Mouse (Mus musculus): ENCODE results near the gene Sft2d1. TPM values are rescaled to one million over a fixed set of nuclear protein-coding genes. Genes with fewer than 3 reads are reported as not detected.
"Not testable (repeated sequence)": the region's sequence is repeated elsewhere in the genome, so short reads cannot be mapped to it uniquely, and the experiment has no call there.

Gene Sft2d1
- 51.6 TPM for polyA plus RNA-seq (2012; fragmentation: generic; extraction: Trizol)
- long read RNA-seq, experiment 1, transcript Sft2d1-209 (8 exons, 1,049 nt): major isoform, 36 of 41 reads
- long read RNA-seq, experiment 1, partial matches to known transcripts: 3 of 41 reads
- long read RNA-seq, experiment 1, other reads (novel, unspliced or antisense): 1 of 41 reads
- long read RNA-seq, experiment 2, transcript Sft2d1-209 (8 exons, 1,049 nt): major isoform, 20 of 24 reads
- long read RNA-seq, experiment 2, partial matches to known transcripts: 0 of 24 reads
- long read RNA-seq, experiment 2, other reads (novel, unspliced or antisense): 3 of 24 reads

GRCm38 (mm10) chr17:8310838-8311614, at the start of gene Sft2d1:
Gene Sft2d1, plus strand, starts transcription at chr17:8311102.
- H3K79me3 ChIP-seq (ENCODE audit: low read depth): peaks cover 49% of the 10 kb centered on the region
- H3K4me3 ChIP-seq (ENCODE audit: insufficient read depth, poor library complexity, severe bottlenecking): peak within 1 kb of the TSS; percentile 85
- H3K36me3 ChIP-seq (ENCODE audit: control insufficient read depth, insufficient read depth): no peaks in the 10 kb centered on the region
- no peaks in the 10 kb centered on the region for H3K27me3 ChIP-seq (ENCODE audit: control insufficient read depth, insufficient read depth, insufficient read length)
- TF ChIP-seq CEBPB (IDR thresholded peaks at IDR 0.05; ENCODE audit: low read depth) (no peak), FOSL1 (IDR thresholded peaks at IDR 0.05; ENCODE audit: insufficient read depth, low read length, poor library complexity, severe bottlenecking) (no peak), MYOG (IDR thresholded peaks at IDR 0.05; ENCODE audit: control insufficient read depth, extremely low read depth, insufficient read length) (no peak)
- peak within 1 kb of the TSS; percentile 92 for H3ac ChIP-seq (ENCODE audit: control insufficient read depth, insufficient read length, low read depth)
- peaks cover 50% of the 10 kb centered on the region for H3K79me2 ChIP-seq (ENCODE audit: control insufficient read depth, insufficient read depth)

GRCm38 (mm10) chr17:8264638-8265037, 46.3 kb upstream of the Sft2d1 start:
- H3K79me3 ChIP-seq (ENCODE audit: low read depth); H3K36me3 ChIP-seq (ENCODE audit: control insufficient read depth, insufficient read depth); H3ac ChIP-seq (ENCODE audit: control insufficient read depth, insufficient read length, low read depth); H3K4me3 ChIP-seq (ENCODE audit: insufficient read depth, poor library complexity, severe bottlenecking); H3K79me2 ChIP-seq (ENCODE audit: control insufficient read depth, insufficient read depth): not testable (repeated sequence)
- TF ChIP-seq CTCF (IDR thresholded peaks at IDR 0.05; ENCODE audit: control insufficient read depth, insufficient read depth, insufficient read length): peak; percentile 41
- H3K27me3 ChIP-seq (ENCODE audit: control insufficient read depth, insufficient read depth, insufficient read length): peaks cover 26% of the 10 kb centered on the region

GRCm38 (mm10) chr17:8272054-8272749, 38.7 kb upstream of the Sft2d1 start:
- Histone ChIP-seq H3ac (ENCODE audit: control insufficient read depth, insufficient read length, low read depth) (no peak overlapping the region), H3K27me3 (ENCODE audit: control insufficient read depth, insufficient read depth, insufficient read length) (peaks cover 58% of the 10 kb centered on the region), H3K4me3 (ENCODE audit: insufficient read depth, poor library complexity, severe bottlenecking) (no peak overlapping the region), H3K36me3 (ENCODE audit: control insufficient read depth, insufficient read depth) (no peaks in the 10 kb centered on the region), H3K79me3 (ENCODE audit: low read depth) (no peaks in the 10 kb centered on the region), H3K79me2 (ENCODE audit: control insufficient read depth, insufficient read depth) (no peaks in the 10 kb centered on the region)
- TF ChIP-seq MYOD1 (IDR thresholded peaks at IDR 0.05; ENCODE audit: control insufficient read depth, insufficient read length, low read depth) (no peak), MAX (IDR thresholded peaks at IDR 0.05) (no peak), CEBPB (IDR thresholded peaks at IDR 0.05; ENCODE audit: low read depth) (no peak), CTCF (IDR thresholded peaks at IDR 0.05; ENCODE audit: control insufficient read depth, insufficient read depth, insufficient read length) (no peak), MYOG (IDR thresholded peaks at IDR 0.05; ENCODE audit: control insufficient read depth, extremely low read depth, insufficient read length) (no peak), FOSL1 (IDR thresholded peaks at IDR 0.05; ENCODE audit: insufficient read depth, low read length, poor library complexity, severe bottlenecking) (no peak), USF1 (IDR thresholded peaks at IDR 0.05; ENCODE audit: low read depth) (no peak)

GRCm38 (mm10) chr17:8272951-8273350, 38.0 kb upstream of the Sft2d1 start:
- no peaks in the 10 kb centered on the region for H3K79me3 ChIP-seq (ENCODE audit: low read depth)
- TF ChIP-seq MYOD1 (IDR thresholded peaks at IDR 0.05; ENCODE audit: control insufficient read depth, insufficient read length, low read depth) (no peak), FOSL1 (IDR thresholded peaks at IDR 0.05; ENCODE audit: insufficient read depth, low read length, poor library complexity, severe bottlenecking) (no peak), USF1 (IDR thresholded peaks at IDR 0.05; ENCODE audit: low read depth) (no peak)
- no peaks in the 10 kb centered on the region for H3K36me3 ChIP-seq (ENCODE audit: control insufficient read depth, insufficient read depth)
- no peaks in the 10 kb centered on the region for H3K79me2 ChIP-seq (ENCODE audit: control insufficient read depth, insufficient read depth)
- no peak overlapping the region for H3K4me3 ChIP-seq (ENCODE audit: insufficient read depth, poor library complexity, severe bottlenecking)
- H3ac ChIP-seq (ENCODE audit: control insufficient read depth, insufficient read length, low read depth): no peak overlapping the region
- peaks cover 50% of the 10 kb centered on the region for H3K27me3 ChIP-seq (ENCODE audit: control insufficient read depth, insufficient read depth, insufficient read length)

- Histone ChIP-seq H3K79me3 (ENCODE audit: low read depth) (no peaks in the 10 kb centered on the region), H3K4me3 (ENCODE audit: insufficient read depth, poor library complexity, severe bottlenecking) (no peak overlapping the region), H3ac (ENCODE audit: control insufficient read depth, insufficient read length, low read depth) (no peak overlapping the region), H3K36me3 (ENCODE audit: control insufficient read depth, insufficient read depth) (no peaks in the 10 kb centered on the region), H3K27me3 (ENCODE audit: control insufficient read depth, insufficient read depth, insufficient read length) (peaks cover 40% of the 10 kb centered on the region), H3K79me2 (ENCODE audit: control insufficient read depth, insufficient read depth) (no peaks in the 10 kb centered on the region)
- no peak for TF ChIP-seq MAX (IDR thresholded peaks at IDR 0.05)
- no peak for TF ChIP-seq MYOG (IDR thresholded peaks at IDR 0.05; ENCODE audit: control insufficient read depth, extremely low read depth, insufficient read length)
- TF ChIP-seq MYOD1 (IDR thresholded peaks at IDR 0.05; ENCODE audit: control insufficient read depth, insufficient read length, low read depth): no peak
- no peak for TF ChIP-seq CEBPB (IDR thresholded peaks at IDR 0.05; ENCODE audit: low read depth)
- no peak for TF ChIP-seq FOSL1 (IDR thresholded peaks at IDR 0.05; ENCODE audit: insufficient read depth, low read length, poor library complexity, severe bottlenecking)
- TF ChIP-seq USF1 (IDR thresholded peaks at IDR 0.05; ENCODE audit: low read depth): no peak
- TF ChIP-seq CTCF (IDR thresholded peaks at IDR 0.05; ENCODE audit: control insufficient read depth, insufficient read depth, insufficient read length): no peak
Observed at GRCm38 (mm10) chr17:8276071-8276470, 34.8 kb upstream of the Sft2d1 start.

Measured in C2C12 (cell line).